Mouse (Mus musculus) urinary bladder, adult 2 months (tissue): Measurements from ENCODE around the gene Aicda. TPM values are rescaled to one million over a fixed set of nuclear protein-coding genes. Genes with fewer than 3 reads are reported as not detected.
A peak's percentile ranks its signal among the peaks of the same experiment; 100 is the strongest.
"Not testable (repeated sequence)": the region's sequence is repeated elsewhere in the genome, so short reads cannot be mapped to it uniquely, and the experiment has no call there.

Experiments
- DNase-seq: peaks from one replicate; pipeline ENCODE4 v3.0.0; 2022; ENCODE audit warnings: low spot score
- polyA plus RNA-seq: library from polyadenylated mRNA; depleted of rRNA; stranded (reverse); fragments of >200 nt; gene quantifications from 2 replicates; pipeline ENCODE4 v1.2.3, GENCODE M21; 2012

Aicda gene
- polyA plus RNA-seq, 1 experiment = not detected

GRCm38 (mm10) chr6:122554102-122554501 lies 501 bp downstream of the Aicda start:
- no peak for DNase-seq

GRCm38 (mm10) chr6:122555266-122555665 lies 1.7 kb downstream of the Aicda start:
- DNase-seq = no peak

GRCm38 (mm10) chr6:122556959-122557561 lies 3.5 kb downstream of the Aicda start:
- no peak for DNase-seq

GRCm38 (mm10) chr6:122560427-122560826 lies 6.8 kb downstream of the Aicda start:
- peak; percentile 53 for DNase-seq

GRCm38 (mm10) chr6:122561005-122561404 lies 7.4 kb downstream of the Aicda start:
- DNase-seq = no peak

- no peak for DNase-seq
Observed at GRCm38 (mm10) chr6:122562463-122562862, 8.9 kb downstream of the Aicda start.

- DNase-seq = no peak
Observed at GRCm38 (mm10) chr6:122565070-122565784, 11.6 kb downstream of the Aicda start.

GRCm38 (mm10) chr6:122569113-122569512 lies 15.5 kb downstream of the Aicda start:
- DNase-seq = no peak

GRCm38 (mm10) chr6:122569762-122570161 lies 16.2 kb downstream of the Aicda start:
- no peak for DNase-seq

GRCm38 (mm10) chr6:122570695-122571616 lies 17.4 kb downstream of the Aicda start:
- no peak for DNase-seq

- no peak for DNase-seq
Observed at GRCm38 (mm10) chr6:122571617-122571959, 18.0 kb downstream of the Aicda start.

- DNase-seq = not testable (repeated sequence)
Observed at GRCm38 (mm10) chr6:122575037-122575436, 21.4 kb downstream of the Aicda start.

- no peak for DNase-seq
Observed at GRCm38 (mm10) chr6:122577030-122577429, 23.4 kb downstream of the Aicda start.

- no peak for DNase-seq
Observed at GRCm38 (mm10) chr6:122579086-122579485, 25.5 kb downstream of the Aicda start.

- DNase-seq = no peak
Observed at GRCm38 (mm10) chr6:122591027-122591758, 37.6 kb downstream of the Aicda start.

GRCm38 (mm10) chr6:122592905-122593304 lies 39.3 kb downstream of the Aicda start:
- DNase-seq = no peak

GRCm38 (mm10) chr6:122595637-122596036 lies 42.0 kb downstream of the Aicda start:
- DNase-seq = no peak

- DNase-seq = no peak
Observed at GRCm38 (mm10) chr6:122596608-122597007, 43.0 kb downstream of the Aicda start.

GRCm38 (mm10) chr6:122598014-122598413 lies 44.4 kb downstream of the Aicda start:
- no peak for DNase-seq

GRCm38 (mm10) chr6:122598436-122598835 lies 44.8 kb downstream of the Aicda start:
- DNase-seq = no peak

- DNase-seq = no peak
Observed at GRCm38 (mm10) chr6:122599054-122599737, 45.6 kb downstream of the Aicda start.
